Mouse (Mus musculus): Measurements from ENCODE around the gene Pi4k2a.

DNA sequence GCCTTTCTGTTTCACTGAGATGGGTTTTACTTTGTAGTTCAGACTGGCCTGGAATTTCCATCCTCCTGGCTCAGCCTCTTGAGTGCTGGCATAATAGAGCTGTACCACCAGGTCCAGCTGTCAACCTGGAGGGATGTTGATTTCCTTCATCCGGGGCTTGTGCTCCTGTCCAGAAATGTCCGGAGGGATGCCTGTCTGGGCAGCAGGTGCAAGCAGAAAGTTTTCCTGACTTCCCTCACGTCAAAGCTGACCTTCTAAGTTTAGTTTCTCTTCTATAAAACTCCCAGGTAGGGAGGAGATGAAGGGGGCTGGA, 40.0 kb downstream of the Pi4k2a start:
- TF ChIP-seq CTCF (IDR thresholded peaks at IDR 0.05; ENCODE audit: control insufficient read depth, insufficient read depth, insufficient read length) = no peak
- TF ChIP-seq MYOG (IDR thresholded peaks at IDR 0.05; ENCODE audit: control insufficient read depth, extremely low read depth, insufficient read length) = no peak
- no peak for TF ChIP-seq MYOD1 (IDR thresholded peaks at IDR 0.05; ENCODE audit: control insufficient read depth, insufficient read length, low read depth)
- TF ChIP-seq FOSL1 (IDR thresholded peaks at IDR 0.05; ENCODE audit: insufficient read depth, low read length, poor library complexity, severe bottlenecking) = no peak
- TF ChIP-seq MAX (IDR thresholded peaks at IDR 0.05) = no peak
- no peak for TF ChIP-seq USF1 (IDR thresholded peaks at IDR 0.05; ENCODE audit: low read depth)
